Mouse (Mus musculus): ENCODE data around the gene Sf3b5.
A peak's percentile ranks its signal among the peaks of the same experiment; 100 is the strongest.

- TF ChIP-seq CTCF (conservative IDR thresholded peaks at IDR 0.05 in 1 of 2, IDR thresholded peaks at IDR 0.05 in 1 of 2; ENCODE audit: low read depth in 2 of 2, low read length in 2 of 2) = no peak
- TF ChIP-seq EP300 (IDR thresholded peaks at IDR 0.05; ENCODE audit: low read length) = no peak
- TF ChIP-seq MAFK (IDR thresholded peaks at IDR 0.05; ENCODE audit: insufficient replicate concordance, low read length) = peak; percentile 13; the same call in 1 of the 2 replicates
- no peak for TF ChIP-seq PAX5 (IDR thresholded peaks at IDR 0.05; ENCODE audit: low read length)
Measured at GRCm38 (mm10) chr10:13047816-13048215, 42.7 kb downstream of the Sf3b5 start.

Data from CH12.LX (cell line).